Mouse (Mus musculus) cortical plate, adult 2 months (tissue): ENCODE results near the gene Trim29.

Source experiments
- CTCF ChIP-seq: fragments of 200-500 bp; IDR thresholded peaks from 2 replicates; pipeline ENCODE4 v1.5.1; 2011; ENCODE audit warnings: mild to moderate bottlenecking, control low read depth, low read length; ENCODE audit not compliant: insufficient read depth; ENCODE audit errors: extremely low read depth
- POLR2A ChIP-seq: fragments of 200-500 bp; IDR thresholded peaks from 2 replicates; pipeline ENCODE4 v1.6.1; 2011; ENCODE audit warnings: mild to moderate bottlenecking, low read length, control low read depth; ENCODE audit not compliant: insufficient read depth; ENCODE audit errors: extremely low read depth

DNA sequence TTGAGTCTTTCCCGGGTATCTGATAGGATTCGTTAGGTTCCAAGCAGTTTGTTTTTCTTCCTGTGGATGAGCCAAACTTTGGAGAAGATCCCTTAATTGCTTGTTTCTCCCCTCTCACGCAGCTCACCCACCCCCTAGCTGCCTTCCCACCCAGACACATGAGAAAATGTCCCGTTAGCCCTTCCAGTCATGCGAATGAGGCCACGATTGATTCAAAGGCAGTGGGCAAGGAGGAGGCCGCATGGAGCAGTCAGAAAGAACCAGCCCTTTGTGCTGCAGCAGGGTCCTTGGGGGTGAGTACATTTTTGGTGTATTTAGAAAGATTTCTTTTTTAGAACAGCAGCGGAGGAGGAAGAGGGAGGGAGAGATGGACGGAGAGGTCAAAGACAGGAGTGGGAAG is 45.5 kb upstream of the Trim29 start:
- no peak for TF ChIP-seq CTCF
- no peak for TF ChIP-seq POLR2A
